Mouse (Mus musculus) bone marrow macrophage, adult 2 months (primary cell): ENCODE data around the gene Met. TPM values are rescaled to one million over a fixed set of nuclear protein-coding genes. Genes with fewer than 3 reads are reported as not detected.

ENCODE experiments used
- H3K27ac ChIP-seq: 2 replicates; pipeline ENCODE4 v1.5.1; 2012; ENCODE audit warnings: low read depth, low read length; ENCODE audit not compliant: insufficient read depth
- H3K4me1 ChIP-seq: 2 replicates; pipeline ENCODE4 v1.6.1; 2012; ENCODE audit warnings: low read length; ENCODE audit not compliant: control insufficient read depth, insufficient read depth
- H3K4me3 ChIP-seq: 2 replicates; pipeline ENCODE4 v1.5.1; 2012; ENCODE audit warnings: mild to moderate bottlenecking, low read length, moderate library complexity; ENCODE audit not compliant: insufficient read depth
- CTCF ChIP-seq: IDR thresholded peaks from 2 replicates; pipeline ENCODE4 v1.5.1; 2012; ENCODE audit warnings: low read depth, mild to moderate bottlenecking, low read length, moderate library complexity
- POLR2A ChIP-seq: IDR thresholded peaks from 2 replicates; pipeline ENCODE4 v1.6.1; 2012; ENCODE audit warnings: mild to moderate bottlenecking, low read depth, low read length, borderline replicate concordance
- polyA plus RNA-seq: library from polyadenylated mRNA; stranded (reverse); fragments of >200 nt; gene quantifications from 2 replicates; pipeline ENCODE4 v1.2.4, GENCODE M21; 2012; ENCODE audit not compliant: missing spikeins, insufficient read depth, insufficient read length

Gene Met
- polyA plus RNA-seq, 1 experiment: 1.3 TPM

DNA sequence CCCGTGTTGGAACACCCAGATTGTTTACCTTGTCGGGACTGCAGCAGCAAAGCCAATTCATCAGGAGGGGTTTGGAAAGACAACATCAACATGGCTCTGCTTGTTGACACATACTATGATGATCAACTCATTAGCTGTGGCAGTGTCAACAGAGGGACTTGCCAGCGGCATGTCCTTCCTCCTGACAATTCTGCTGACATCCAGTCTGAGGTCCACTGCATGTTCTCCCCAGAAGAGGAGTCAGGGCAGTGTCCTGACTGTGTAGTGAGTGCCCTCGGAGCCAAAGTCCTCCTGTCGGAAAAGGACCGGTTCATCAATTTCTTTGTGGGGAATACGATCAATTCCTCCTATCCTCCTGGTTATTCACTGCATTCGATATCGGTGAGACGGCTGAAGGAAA is 27.9 kb downstream of the Met start:
- H3K4me1 ChIP-seq: no peaks in the 10 kb centered on the region
- H3K4me3 ChIP-seq: no peak overlapping the region
- TF ChIP-seq POLR2A (no peak), CTCF (no peak)
- no peak overlapping the region for H3K27ac ChIP-seq

- Histone ChIP-seq H3K4me3 (no peak overlapping the region), H3K27ac (no peak overlapping the region), H3K4me1 (peaks cover 2% of the 10 kb centered on the region; the same call in 1 of the 2 replicates)
- TF ChIP-seq CTCF (no peak), POLR2A (no peak)
Measured at GRCm38 (mm10) chr6:17492062-17492461, 28.5 kb downstream of the Met start.

GRCm38 (mm10) chr6:17495413-17495812 is 31.8 kb downstream of the Met start:
- Histone ChIP-seq H3K4me1 (peaks cover 2% of the 10 kb centered on the region; the same call in 1 of the 2 replicates), H3K27ac (no peak overlapping the region), H3K4me3 (no peak overlapping the region)
- TF ChIP-seq POLR2A (no peak), CTCF (no peak)

GRCm38 (mm10) chr6:17497366-17497765 is 33.8 kb downstream of the Met start:
- TF ChIP-seq POLR2A (no peak), CTCF (no peak)
- Histone ChIP-seq H3K4me1 (peaks cover 2% of the 10 kb centered on the region; the same call in 1 of the 2 replicates), H3K4me3 (no peak overlapping the region), H3K27ac (no peak overlapping the region)

- TF ChIP-seq POLR2A (no peak), CTCF (no peak)
- H3K4me1 ChIP-seq: peaks cover 2% of the 10 kb centered on the region; the same call in 1 of the 2 replicates
- no peak overlapping the region for H3K27ac ChIP-seq
- no peak overlapping the region for H3K4me3 ChIP-seq
Measured at GRCm38 (mm10) chr6:17498801-17499200, 35.2 kb downstream of the Met start.

GRCm38 (mm10) chr6:17501440-17501839 is 37.8 kb downstream of the Met start:
- no peak for TF ChIP-seq CTCF
- no peak for TF ChIP-seq POLR2A
- Histone ChIP-seq H3K4me1 (peaks cover 2% of the 10 kb centered on the region; the same call in 1 of the 2 replicates), H3K4me3 (no peak overlapping the region), H3K27ac (no peak overlapping the region)

- TF ChIP-seq POLR2A (no peak), CTCF (no peak)
- no peak overlapping the region for H3K27ac ChIP-seq
- no peaks in the 10 kb centered on the region for H3K4me1 ChIP-seq
- no peak overlapping the region for H3K4me3 ChIP-seq
Measured at GRCm38 (mm10) chr6:17502311-17502710, 38.7 kb downstream of the Met start.

GRCm38 (mm10) chr6:17503724-17504123 is 40.1 kb downstream of the Met start:
- H3K4me1 ChIP-seq: no peaks in the 10 kb centered on the region
- no peak overlapping the region for H3K4me3 ChIP-seq
- TF ChIP-seq POLR2A: no peak
- no peak for TF ChIP-seq CTCF
- no peak overlapping the region for H3K27ac ChIP-seq

GRCm38 (mm10) chr6:17505530-17505929 is 41.9 kb downstream of the Met start:
- Histone ChIP-seq H3K4me3 (no peak overlapping the region), H3K4me1 (no peaks in the 10 kb centered on the region), H3K27ac (no peak overlapping the region)
- TF ChIP-seq POLR2A (no peak), CTCF (no peak)

- no peak for TF ChIP-seq CTCF
- no peak for TF ChIP-seq POLR2A
- no peaks in the 10 kb centered on the region for H3K4me1 ChIP-seq
Measured at GRCm38 (mm10) chr6:17506831-17507230, 43.2 kb downstream of the Met start.

DNA sequence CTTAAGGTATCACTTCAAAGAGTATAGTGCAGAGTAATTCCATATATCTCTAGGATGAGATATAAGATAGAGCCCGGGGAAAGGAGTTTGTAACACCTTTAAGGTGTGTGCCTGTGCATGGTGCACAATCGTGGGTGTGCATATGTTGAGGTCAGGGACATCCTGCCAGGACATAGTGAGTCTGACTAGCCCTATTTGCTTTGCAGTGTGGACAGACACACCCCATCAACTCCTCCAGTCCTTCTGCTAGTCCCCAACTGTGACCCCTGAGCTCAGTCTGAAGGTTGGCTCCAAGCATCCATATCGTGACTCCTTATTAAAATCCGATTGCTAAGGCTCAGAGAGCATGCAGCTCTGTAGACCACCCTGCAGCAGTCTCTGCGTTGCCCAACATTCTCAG is 44.6 kb downstream of the Met start:
- no peak overlapping the region for H3K4me3 ChIP-seq
- TF ChIP-seq POLR2A (no peak), CTCF (no peak)
- no peak overlapping the region for H3K27ac ChIP-seq
- no peaks in the 10 kb centered on the region for H3K4me1 ChIP-seq

More at GRCm38 (mm10) chr6:17506831-17507230, 43.2 kb downstream of the Met start:
- Histone ChIP-seq H3K27ac (no peak overlapping the region), H3K4me3 (no peak overlapping the region)
